Mouse (Mus musculus) brain, embryonic 14.5 days (tissue): ENCODE measurements around the gene Gm4763.

Source experiments
- CTCF ChIP-seq: fragments of 200-500 bp; IDR thresholded peaks from 2 replicates; pipeline ENCODE4 v1.5.1; 2012; ENCODE audit warnings: inconsistent platforms, mild to moderate bottlenecking, moderate library complexity, borderline replicate concordance; ENCODE audit not compliant: insufficient read depth, insufficient read length; ENCODE audit errors: extremely low read depth
- POLR2A ChIP-seq: fragments of 200-500 bp; IDR thresholded peaks from 2 replicates; pipeline ENCODE4 v1.6.1; 2012; ENCODE audit warnings: mild to moderate bottlenecking, inconsistent platforms, borderline replicate concordance; ENCODE audit not compliant: poor library complexity, insufficient read depth, insufficient read length, severe bottlenecking; ENCODE audit errors: extremely low read depth

DNA sequence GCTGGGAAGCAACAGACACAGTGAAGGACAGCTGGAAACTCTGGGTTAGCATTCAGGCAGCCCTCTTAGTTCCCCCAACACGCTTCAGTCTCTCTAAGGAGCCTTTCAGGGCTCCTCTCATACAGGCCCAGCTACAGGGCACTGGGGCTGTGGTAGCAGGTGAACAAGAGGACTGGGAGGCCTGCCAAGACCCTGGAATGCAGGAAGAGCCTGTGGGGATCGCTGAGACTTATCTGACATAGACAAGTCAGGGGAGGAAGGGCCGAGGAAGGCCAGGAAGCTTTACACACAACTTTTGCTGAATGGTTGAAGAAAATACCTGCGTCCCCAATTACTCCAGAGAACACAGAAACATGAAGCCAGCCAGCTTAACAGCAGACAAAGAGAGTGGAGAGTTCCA is 24.0 kb upstream of the Gm4763 start:
- TF ChIP-seq CTCF (no peak), POLR2A (no peak)
